Mouse (Mus musculus): ENCODE measurements around the gene Gpr4.

DNA sequence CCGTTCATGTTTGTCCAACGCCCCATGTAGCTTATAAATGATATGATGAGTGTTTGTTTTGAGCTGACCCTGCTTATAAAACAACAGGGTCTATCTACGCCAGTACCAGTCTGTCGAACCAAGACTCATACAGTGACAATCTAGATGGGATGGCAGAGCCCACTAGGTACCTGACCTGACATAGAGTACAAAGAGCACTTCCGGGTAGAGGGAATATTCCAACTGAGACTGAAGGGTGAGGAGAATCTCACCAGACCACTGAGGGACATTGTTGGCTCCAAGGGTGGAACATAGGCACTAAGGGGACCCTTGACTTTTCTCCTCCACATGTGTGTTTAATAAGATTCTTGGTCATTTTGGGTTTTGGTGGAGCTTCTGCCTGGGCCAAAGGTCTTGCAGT is 17.1 kb downstream of the Gpr4 start:
- TF ChIP-seq CTCF (IDR thresholded peaks at IDR 0.05; ENCODE audit: low read depth) (no peak), EP300 (optimal IDR thresholded peaks at IDR 0.05) (no peak)

Data from stomach, postnatal 0 days (tissue).